Mouse (Mus musculus) myocyte (in vitro differentiated cells): ENCODE measurements at regions not wholly inside any gene's neighbourhood (a gene's known extent, or its start where the extent isn't known, plus 50 kb on each side); places are given as distances from the start of the nearest gene placed in this dataset.
A peak's percentile ranks its signal among the peaks of the same experiment; 100 is the strongest.

Source experiments
- CEBPB ChIP-seq: IDR thresholded peaks from 2 replicates; pipeline ENCODE4 v1.6.1; 2011; ENCODE audit warnings: mild to moderate bottlenecking, moderate library complexity; ENCODE audit not compliant: poor library complexity, insufficient read depth, severe bottlenecking
- MAX ChIP-seq: IDR thresholded peaks from one replicate; pipeline ENCODE4 v1.6.1; 2011; ENCODE audit warnings: low read depth, mild to moderate bottlenecking, control low read depth
- POLR2A ChIP-seq: IDR thresholded peaks from one replicate; pipeline ENCODE4 v1.6.1; 2011; ENCODE audit warnings: low read depth, mild to moderate bottlenecking, control low read depth, moderate library complexity; ENCODE audit not compliant: insufficient read length
- POLR2AphosphoS2 ChIP-seq: IDR thresholded peaks from one replicate; pipeline ENCODE4 v1.6.1; 2011; ENCODE audit warnings: low read depth, control low read depth; ENCODE audit not compliant: insufficient read length
- SRF ChIP-seq: IDR thresholded peaks from one replicate; pipeline ENCODE4 v1.6.1; 2011; ENCODE audit warnings: low read depth; ENCODE audit not compliant: control insufficient read depth, insufficient read length
- TCF12 ChIP-seq: IDR thresholded peaks from one replicate; pipeline ENCODE4 v1.6.1; 2011; ENCODE audit warnings: mild to moderate bottlenecking, control low read depth; ENCODE audit not compliant: poor library complexity, insufficient read depth, severe bottlenecking
- TCF3 ChIP-seq: IDR thresholded peaks from one replicate; pipeline ENCODE4 v1.6.1; 2011; ENCODE audit warnings: low read depth, control low read depth; ENCODE audit not compliant: insufficient read length
- USF1 ChIP-seq: IDR thresholded peaks from one replicate; pipeline ENCODE4 v1.6.1; 2011; ENCODE audit warnings: low read depth, mild to moderate bottlenecking, control low read depth, moderate library complexity

GRCm38 (mm10) chr17:63699537-63699936, 163.3 kb upstream of the Fer start:
- no peak for TF ChIP-seq POLR2A
- TF ChIP-seq USF1: peak; percentile 47
- no peak for TF ChIP-seq TCF12
- TF ChIP-seq CEBPB: no peak
- no peak for TF ChIP-seq MAX
- no peak for TF ChIP-seq SRF
- TF ChIP-seq TCF3: no peak
- TF ChIP-seq POLR2AphosphoS2: no peak
